Mouse (Mus musculus): ENCODE results near the gene Chd8. TPM values are rescaled to one million over a fixed set of nuclear protein-coding genes. Genes with fewer than 3 reads are reported as not detected.
"Not testable (repeated sequence)": the region's sequence is repeated elsewhere in the genome, so short reads cannot be mapped to it uniquely, and the experiment has no call there.

Chd8 gene
- polyA plus RNA-seq (2016; fragmentation: Nextera tagmentation; extraction: Ambion mirVana): 56.5 and 56.7 TPM in 2 replicates

- Histone ChIP-seq H3K9me3 (no peaks in the 10 kb centered on the region), H3K4me1 (peaks cover 6% of the 10 kb centered on the region), H3K9ac (peak within 1 kb of the TSS; percentile 88), H3K27ac (peak within 1 kb of the TSS; percentile 95), H3K27me3 (no peaks in the 10 kb centered on the region), H3K4me3 (peak within 1 kb of the TSS; percentile 92), H3K36me3 (peaks cover 4% of the 10 kb centered on the region; the same call in 1 of the 2 replicates), H3K4me2 (replicated peaks) (peak within 1 kb of the TSS; percentile 79)
- WGBS: under 1% methylated on average over 54 of the region's 54 CpGs
- peak; percentile 100 for ATAC-seq (ENCODE audit: insufficient number of reproducible peaks, insufficient read depth, low FRiP score, low TSS enrichment)
These were observed at the start of gene Chd8 for GRCm38 (mm10) chr14:52257484-52258213. Gene Chd8, minus strand, starts transcription at chr14:52257780.

GRCm38 (mm10) chr14:52306100-52306499 is 48.5 kb upstream of the Chd8 start:
- Histone ChIP-seq H3K4me1 (0 out of 2 replicates have a peak, but pooled peaks cover 4% of the 10 kb centered on the region), H3K27me3 (no peaks in the 10 kb centered on the region), H3K27ac (no peak overlapping the region), H3K4me2 (replicated peaks) (no peak overlapping the region), H3K9ac (no peak overlapping the region), H3K36me3 (peaks cover 19% of the 10 kb centered on the region), H3K9me3 (no peaks in the 10 kb centered on the region), H3K4me3 (no peak overlapping the region)
- ATAC-seq (ENCODE audit: insufficient number of reproducible peaks, insufficient read depth, low FRiP score, low TSS enrichment): no peak
- 100% methylated on average over 2 of the region's 2 CpGs for WGBS

- H3K4me1 ChIP-seq: 0 out of 2 replicates have a peak, but pooled peaks cover 4% of the 10 kb centered on the region
- peak within 1 kb of the TSS; percentile 71 for H3K4me2 ChIP-seq (replicated peaks)
- no peaks in the 10 kb centered on the region for H3K9me3 ChIP-seq
- peaks cover 16% of the 10 kb centered on the region for H3K36me3 ChIP-seq
- peak; percentile 93 for ATAC-seq (ENCODE audit: insufficient number of reproducible peaks, insufficient read depth, low FRiP score, low TSS enrichment)
- H3K27me3 ChIP-seq: no peaks in the 10 kb centered on the region
- H3K9ac ChIP-seq: peak within 1 kb of the TSS; percentile 65
- peak within 1 kb of the TSS; percentile 71 for H3K4me3 ChIP-seq
- WGBS: under 1% methylated on average over 46 of the region's 46 CpGs
- peak within 1 kb of the TSS; percentile 95 for H3K27ac ChIP-seq
These were observed 47.2 kb upstream of the Chd8 start, which contains the start of gene Mettl3 for GRCm38 (mm10) chr14:52304644-52305271. Gene Mettl3, minus strand, starts transcription at chr14:52305128.

- not testable (repeated sequence) for H3K4me3 ChIP-seq; ATAC-seq (ENCODE audit: insufficient number of reproducible peaks, insufficient read depth, low FRiP score, low TSS enrichment); H3K27ac ChIP-seq; H3K4me1 ChIP-seq; H3K9ac ChIP-seq; H3K27me3 ChIP-seq; H3K9me3 ChIP-seq; H3K4me2 ChIP-seq (replicated peaks)
- peaks cover 20% of the 10 kb centered on the region for H3K36me3 ChIP-seq
- 83% methylated on average over 3 of the region's 3 CpGs for WGBS
These were observed 45.9 kb upstream of the Chd8 start for GRCm38 (mm10) chr14:52303517-52303916.

GRCm38 (mm10) chr14:52295558-52296264 is 38.1 kb upstream of the Chd8 start:
- WGBS: 76% methylated on average over 6 of the region's 6 CpGs
- Histone ChIP-seq H3K27me3 (no peaks in the 10 kb centered on the region), H3K36me3 (peaks cover 73% of the 10 kb centered on the region), H3K4me3 (no peak overlapping the region), H3K4me2 (replicated peaks) (no peak overlapping the region), H3K9me3 (no peaks in the 10 kb centered on the region), H3K9ac (no peak overlapping the region), H3K27ac (no peak overlapping the region), H3K4me1 (no peaks in the 10 kb centered on the region)
- peak; percentile 62; the same call in 1 of the 2 replicates for ATAC-seq (ENCODE audit: insufficient number of reproducible peaks, insufficient read depth, low FRiP score, low TSS enrichment)

- Histone ChIP-seq H3K4me1 (peaks cover 7% of the 10 kb centered on the region), H3K9ac (no peak overlapping the region), H3K27ac (no peak overlapping the region), H3K9me3 (no peaks in the 10 kb centered on the region), H3K4me3 (no peak overlapping the region), H3K4me2 (replicated peaks) (no peak overlapping the region), H3K27me3 (no peaks in the 10 kb centered on the region), H3K36me3 (peaks cover 32% of the 10 kb centered on the region)
- no peak for ATAC-seq (ENCODE audit: insufficient number of reproducible peaks, insufficient read depth, low FRiP score, low TSS enrichment)
- 87% methylated on average over 3 of the region's 3 CpGs for WGBS
These were observed 26.6 kb upstream of the Chd8 start for GRCm38 (mm10) chr14:52284191-52284590.

GRCm38 (mm10) chr14:52283629-52284028 is 26.0 kb upstream of the Chd8 start:
- Histone ChIP-seq H3K27me3 (no peaks in the 10 kb centered on the region), H3K4me2 (replicated peaks) (no peak overlapping the region), H3K27ac (no peak overlapping the region), H3K9me3 (no peaks in the 10 kb centered on the region), H3K36me3 (peaks cover 28% of the 10 kb centered on the region), H3K4me1 (peaks cover 7% of the 10 kb centered on the region), H3K4me3 (no peak overlapping the region), H3K9ac (no peak overlapping the region)
- ATAC-seq (ENCODE audit: insufficient number of reproducible peaks, insufficient read depth, low FRiP score, low TSS enrichment): no peak
- WGBS: 91% methylated on average over 5 of the region's 5 CpGs

GRCm38 (mm10) chr14:52279747-52280120 is 22.2 kb upstream of the Chd8 start:
- under 1% methylated on average over 21 of the region's 21 CpGs for WGBS
- peaks cover 9% of the 10 kb centered on the region; the same call in 1 of the 2 replicates for H3K36me3 ChIP-seq
- H3K9me3 ChIP-seq: no peaks in the 10 kb centered on the region
- peaks cover 13% of the 10 kb centered on the region for H3K4me1 ChIP-seq
- H3K27ac ChIP-seq: peak overlapping the region; percentile 77
- ATAC-seq (ENCODE audit: insufficient number of reproducible peaks, insufficient read depth, low FRiP score, low TSS enrichment): peak; percentile 22
- H3K9ac ChIP-seq: peak overlapping the region; percentile 84
- peak overlapping the region; percentile 92 for H3K4me3 ChIP-seq
- H3K27me3 ChIP-seq: no peaks in the 10 kb centered on the region
- H3K4me2 ChIP-seq (replicated peaks): peak overlapping the region; percentile 63

GRCm38 (mm10) chr14:52278932-52279746 is 21.6 kb upstream of the Chd8 start, which contains the start of the genes Tox4 and Rab2b:
Gene Tox4, plus strand, starts transcription at chr14:52279146.
Gene Rab2b, minus strand, starts transcription at chr14:52279545.
- WGBS: under 1% methylated on average over 66 of the region's 66 CpGs
- Histone ChIP-seq H3K4me3 (peak within 1 kb of the TSS; percentile 92), H3K9ac (peak within 1 kb of the TSS; percentile 84), H3K27ac (peak within 1 kb of the TSS; percentile 77), H3K4me2 (replicated peaks) (peak within 1 kb of the TSS; percentile 63), H3K27me3 (no peaks in the 10 kb centered on the region), H3K36me3 (peaks cover 14% of the 10 kb centered on the region; the same call in 1 of the 2 replicates), H3K9me3 (no peaks in the 10 kb centered on the region), H3K4me1 (peaks cover 13% of the 10 kb centered on the region)
- peak; percentile 99 for ATAC-seq (ENCODE audit: insufficient number of reproducible peaks, insufficient read depth, low FRiP score, low TSS enrichment)

GRCm38 (mm10) chr14:52277210-52277609 is 19.6 kb upstream of the Chd8 start:
- no peak overlapping the region for H3K4me3 ChIP-seq
- H3K36me3 ChIP-seq: peaks cover 24% of the 10 kb centered on the region
- no peak for ATAC-seq (ENCODE audit: insufficient number of reproducible peaks, insufficient read depth, low FRiP score, low TSS enrichment)
- H3K4me1 ChIP-seq: peaks cover 13% of the 10 kb centered on the region
- no peaks in the 10 kb centered on the region for H3K9me3 ChIP-seq
- H3K27me3 ChIP-seq: no peaks in the 10 kb centered on the region
- no peak overlapping the region for H3K9ac ChIP-seq
- WGBS: 96% methylated on average over 4 of the region's 4 CpGs
- no peak overlapping the region for H3K4me2 ChIP-seq (replicated peaks)
- H3K27ac ChIP-seq: no peak overlapping the region

GRCm38 (mm10) chr14:52272781-52273180 is 15.2 kb upstream of the Chd8 start:
- H3K36me3 ChIP-seq: peaks cover 32% of the 10 kb centered on the region
- no peak for ATAC-seq (ENCODE audit: insufficient number of reproducible peaks, insufficient read depth, low FRiP score, low TSS enrichment)
- 80% methylated on average over 3 of the region's 3 CpGs for WGBS

More at GRCm38 (mm10) chr14:52272781-52273180, 15.2 kb upstream of the Chd8 start:
- Histone ChIP-seq H3K9ac (no peak overlapping the region), H3K4me2 (replicated peaks) (no peak overlapping the region), H3K27ac (no peak overlapping the region), H3K9me3 (no peaks in the 10 kb centered on the region), H3K4me3 (no peak overlapping the region), H3K4me1 (no peaks in the 10 kb centered on the region), H3K27me3 (no peaks in the 10 kb centered on the region)

Data from embryonic facial prominence, embryonic 12.5 days (tissue).